Mouse (Mus musculus) bone marrow, adult 2 months (tissue): ENCODE data around the gene Card6.

ENCODE experiments used
- CTCF ChIP-seq: fragments of 200-500 bp; IDR thresholded peaks from 2 replicates; pipeline ENCODE4 v1.5.1; 2011; ENCODE audit warnings: low read length, control low read depth; ENCODE audit not compliant: control insufficient read depth, insufficient read depth
- POLR2A ChIP-seq: fragments of 200-500 bp; IDR thresholded peaks from 2 replicates; pipeline ENCODE4 v1.6.1; 2011; ENCODE audit warnings: low read depth, mild to moderate bottlenecking, control low read depth, low read length, borderline replicate concordance; ENCODE audit not compliant: control insufficient read depth

DNA sequence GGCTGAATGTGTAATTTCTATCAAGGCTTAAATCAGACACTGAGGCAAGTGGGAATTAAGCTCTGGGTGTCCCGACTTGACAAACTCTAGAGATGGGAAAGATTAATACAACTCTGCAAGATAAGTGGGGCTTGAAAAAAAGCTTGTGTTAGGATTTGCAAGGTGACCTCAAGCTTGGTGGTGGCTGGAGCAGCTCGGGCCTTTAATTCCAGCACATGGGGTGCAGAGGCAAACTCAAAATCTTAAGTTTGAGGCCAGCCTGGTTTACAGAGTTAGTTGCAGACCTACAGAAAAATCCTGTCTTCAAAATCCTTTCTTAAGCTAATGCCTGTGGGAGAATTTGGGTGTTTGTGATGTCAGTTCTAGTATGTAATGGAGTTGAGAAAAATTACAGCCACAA is 10.9 kb upstream of the Card6 start:
- no peak for TF ChIP-seq POLR2A
- TF ChIP-seq CTCF = no peak
